Mouse (Mus musculus) heart, embryonic 14.5 days (tissue): ENCODE results near the gene Siglec1. TPM values are rescaled to one million over a fixed set of nuclear protein-coding genes. Genes with fewer than 3 reads are reported as not detected.

Source experiments
- ATAC-seq: fragments of 200-750 bp; cut with Nextera tagmentation; 2 replicates; pipeline ENCODE4 v1.8.0; 2017; ENCODE audit warnings: low read depth, moderate TSS enrichment; ENCODE audit not compliant: insufficient number of reproducible peaks, insufficient read depth, low FRiP score
- H3K27ac ChIP-seq, 2 experiments: fragments of 200-500 bp in 1 of 2; fragments of 300-500 bp in 1 of 2; sonication (generic) in 1 of 2; replicated peaks in 1 of 2; 2 replicates each; pipeline ENCODE4 v1.5.1; 2012 to 2014; ENCODE audit warnings: low read depth in 2 of 2, low read length in 2 of 2, control low read depth in 1 of 2, mild to moderate bottlenecking in 1 of 2, mixed read lengths in 1 of 2; ENCODE audit not compliant: control insufficient read depth in 1 of 2, insufficient read depth in 1 of 2
- H3K27me3 ChIP-seq: fragments of 300-500 bp; sonication (generic); 2 replicates; pipeline ENCODE4 v1.6.1; 2014; ENCODE audit warnings: mild to moderate bottlenecking, low read length, control low read depth; ENCODE audit not compliant: control insufficient read depth, insufficient read depth
- H3K36me3 ChIP-seq: fragments of 300-500 bp; sonication (generic); 2 replicates; pipeline ENCODE4 v1.6.1; 2014; ENCODE audit warnings: mild to moderate bottlenecking, control low read depth, low read length, mixed read lengths; ENCODE audit not compliant: control insufficient read depth, insufficient read depth
- H3K4me1 ChIP-seq, 2 experiments: fragments of 200-500 bp in 1 of 2; fragments of 300-500 bp in 1 of 2; sonication (generic) in 1 of 2; 2 replicates each; pipeline ENCODE4 v1.6.1; 2012 to 2014; ENCODE audit warnings: low read length in 2 of 2, control low read depth in 1 of 2, mixed read lengths in 1 of 2; ENCODE audit not compliant: control insufficient read depth in 2 of 2, insufficient read depth in 2 of 2
- H3K4me2 ChIP-seq: fragments of 300-500 bp; sonication (generic); 2 replicates; pipeline ENCODE4 v1.6.1; 2014; ENCODE audit warnings: mild to moderate bottlenecking, low read length
- H3K4me3 ChIP-seq, 2 experiments: fragments of 200-500 bp in 1 of 2; fragments of 300-500 bp in 1 of 2; sonication (generic) in 1 of 2; 2 replicates each; pipeline ENCODE4 v1.5.1; 2012 to 2014; ENCODE audit warnings: low read length in 2 of 2, mild to moderate bottlenecking in 2 of 2, control low read depth in 1 of 2, low read depth in 1 of 2, moderate library complexity in 1 of 2; ENCODE audit not compliant: control insufficient read depth in 1 of 2, insufficient read depth in 1 of 2
- H3K9ac ChIP-seq: fragments of 300-500 bp; sonication (generic); 2 replicates; pipeline ENCODE4 v1.6.1; 2014; ENCODE audit warnings: mild to moderate bottlenecking, low read length
- H3K9me3 ChIP-seq: fragments of 300-500 bp; sonication (generic); 2 replicates; pipeline ENCODE4 v1.6.1; 2016; ENCODE audit warnings: low read length, control low read depth; ENCODE audit not compliant: control insufficient read depth
- WGBS: fragments of 180-500 bp; shearing (Covaris S2); extraction: QIAGEN DNeasy Blood & Tissue Kit; methylation state at CpG from one replicate; pipeline ENCODE4 v1.1.7; 2014; 5-methylcytosine and 5-hydroxymethylcytosine counted together
- microRNA-seq: library from miRNA; unstranded; fragments of <30 nt; microRNA quantifications from one replicate; pipeline ENCODE4, GENCODE M21; 2016
- polyA plus RNA-seq: library from polyadenylated mRNA; unstranded; fragments of >200 nt; fragmentation: Nextera tagmentation; extraction: Ambion mirVana; gene quantifications from 2 replicates; pipeline ENCODE4 v1.2.1, GENCODE M21; 2014

Siglec1 gene
- polyA plus RNA-seq, 1 experiment from 2014 or later: 0.54 TPM

- H3K4me1 ChIP-seq: peaks cover 2 to 11% of the 10 kb centered on the region in 2 experiments; a peak in 2 of 4 replicates
- no peak overlapping the region for H3K9ac ChIP-seq
- no peaks in the 10 kb centered on the region for H3K27me3 ChIP-seq
- H3K9me3 ChIP-seq: no peaks in the 10 kb centered on the region
- ATAC-seq: no peak
- H3K4me2 ChIP-seq: no peak overlapping the region
- peaks cover 33% of the 10 kb centered on the region for H3K36me3 ChIP-seq
- WGBS: 94% methylated on average over 3 of the region's 3 CpGs
- H3K27ac ChIP-seq: no peak overlapping the region
- H3K4me3 ChIP-seq: no peak overlapping the region
Measured at GRCm38 (mm10) chr2:131026941-131027340, 59.6 kb downstream of the Siglec1 start.

DNA sequence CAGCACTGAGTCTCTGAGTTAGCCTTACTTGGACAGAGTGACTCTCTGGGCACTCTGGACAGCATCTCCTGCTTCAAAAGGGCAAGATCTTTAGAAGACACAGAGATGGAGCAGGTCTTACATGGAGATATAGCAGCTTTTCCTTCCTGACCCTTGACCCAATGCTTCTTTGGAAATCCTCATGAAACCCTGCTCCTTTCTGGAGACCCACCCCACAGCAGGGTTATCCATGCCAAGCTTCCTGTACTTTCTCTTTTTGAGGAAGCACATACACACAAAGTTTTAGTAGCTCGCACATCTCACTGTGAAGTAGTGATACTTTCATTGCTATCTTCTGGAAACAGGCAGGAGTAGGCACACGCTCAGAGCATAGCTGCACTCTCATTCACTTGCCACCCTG is 61.3 kb downstream of the Siglec1 start:
- no peak overlapping the region for H3K27ac ChIP-seq
- WGBS: 80% methylated on average over 2 of the region's 2 CpGs
- H3K27me3 ChIP-seq: no peaks in the 10 kb centered on the region
- H3K36me3 ChIP-seq: peaks cover 49% of the 10 kb centered on the region
- no peak overlapping the region for H3K4me2 ChIP-seq
- H3K4me1 ChIP-seq: peaks cover 2 to 11% of the 10 kb centered on the region in 2 experiments; a peak in 2 of 4 replicates
- no peak overlapping the region for H3K9ac ChIP-seq
- ATAC-seq: no peak
- no peaks in the 10 kb centered on the region for H3K9me3 ChIP-seq
- H3K4me3 ChIP-seq: no peak overlapping the region

Small RNA genes lying within 50 kb of the gene (microRNA-seq; reads per million reads assigned to microRNA genes)
- not detected for gene Mir6973b

Other genes starting within 250 kb of the Siglec1 start
- 56.3 and 64.4 TPM in 2 replicates for gene 4930402H24Rik, start 180.4 kb downstream of the Siglec1 start, polyA plus RNA-seq
- gene Atrn, start 180.3 kb downstream of the Siglec1 start, polyA plus RNA-seq: 6.8 and 8.7 TPM in 2 replicates
- gene Gfra4, start 43.7 kb downstream of the Siglec1 start, polyA plus RNA-seq: 2.7 and 3.2 TPM in 2 replicates
- gene Adam33, start 23.0 kb downstream of the Siglec1 start, polyA plus RNA-seq: 8.2 and 10.3 TPM in 2 replicates
- 5.8 and 6.3 TPM in 2 replicates for gene Hspa12b, start 40.5 kb upstream of the Siglec1 start, polyA plus RNA-seq
- not detected in 2 replicates for gene Gm11037, start 46.7 kb upstream of the Siglec1 start, polyA plus RNA-seq
- gene 1700037H04Rik, start 73.3 kb upstream of the Siglec1 start, polyA plus RNA-seq: 71.0 and 80.3 TPM in 2 replicates
- 6.2 and 7.0 TPM in 2 replicates for gene Cenpb, start 93.3 kb upstream of the Siglec1 start, polyA plus RNA-seq
- gene Cdc25b, start 100.2 kb upstream of the Siglec1 start, polyA plus RNA-seq: 33.1 and 38.9 TPM in 2 replicates
- 2.0 and 2.4 TPM in 2 replicates for gene Spef1, start 100.5 kb upstream of the Siglec1 start, polyA plus RNA-seq
- 39.7 and 44.3 TPM in 2 replicates for gene Ap5s1, start 120.3 kb upstream of the Siglec1 start, polyA plus RNA-seq
- 20.0 and 20.9 TPM in 2 replicates for gene Mavs, start 147.3 kb upstream of the Siglec1 start, polyA plus RNA-seq
- 27.4 and 32.9 TPM in 2 replicates for gene Pank2, start 175.7 kb upstream of the Siglec1 start, polyA plus RNA-seq